In the genomic region with DNA sequence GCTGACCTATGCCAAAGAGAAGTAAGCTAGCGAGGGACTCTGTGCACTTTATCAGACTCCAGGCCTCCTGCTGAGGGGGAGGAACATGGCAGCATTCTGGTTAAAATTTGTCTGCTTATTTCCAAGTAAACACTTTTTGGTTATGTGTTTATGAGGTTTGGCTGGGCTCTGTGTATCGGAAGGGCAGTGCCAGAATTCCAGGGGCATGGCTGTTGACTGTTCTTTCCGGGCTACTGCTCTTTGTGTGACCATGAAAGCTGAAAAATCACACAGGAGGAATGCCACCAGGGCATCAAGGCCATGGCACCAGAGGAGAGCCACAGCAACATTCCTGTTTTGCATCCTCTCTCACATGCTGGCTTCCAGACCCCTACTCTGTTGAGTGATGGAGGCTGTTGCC, we compare ENCODE assay signal across 15 mouse cellular contexts. TPM values are rescaled to one million over a fixed set of nuclear protein-coding genes. Genes with fewer than 3 reads are reported as not detected.
DNase-seq lines count a peak whose midpoint lies in the region; ATAC-seq lines count a peak whose summit lies in the region.
"Had no signal": no experiment of that assay in that cellular context is flagged by ENCODE, and none has a peak within 500 bp of the region (broad histone marks: within the 10 kb centered on the region; RNA-seq: fewer than 3 reads in every experiment).

No protein-coding gene starts in this region.

- H3K9ac ChIP-seq in lung, embryonic 16.5 days (ENCODE audit: low read length), result peak overlapping the region; percentile 21; the same call in 1 of the 2 replicates
- 0 out of 2 replicates have a peak overlapping the region, but pooled peaks have one; percentile 18 for H3K9ac ChIP-seq in kidney, embryonic 14.5 days (ENCODE audit: low read depth, low read length)
- H3K9ac ChIP-seq in liver, embryonic 16.5 days (ENCODE audit: low read depth, low read length), result no peak overlapping the region; the same call in 1 of the 2 replicates
- H3K9ac ChIP-seq: embryonic facial prominence, embryonic 12.5 days; forebrain, embryonic 13.5 days; neural tube, embryonic 15.5 days had no signal

- peak overlapping the region; percentile 92 for H3K27ac ChIP-seq in heart, embryonic 10.5 days
- H3K27ac ChIP-seq in lung, embryonic 16.5 days (ENCODE audit: low read length), result no peak overlapping the region
- H3K27ac ChIP-seq in kidney, embryonic 14.5 days (ENCODE audit: low read depth, low read length), result peak overlapping the region; percentile 53; the same call in 1 of the 2 replicates
- H3K27ac ChIP-seq in liver, embryonic 16.5 days (ENCODE audit: low read length), result peak overlapping the region; percentile 98
- H3K27ac ChIP-seq: forebrain, embryonic 13.5 days; neural tube, embryonic 15.5 days had no signal

- no peaks in the 10 kb centered on the region for H3K27me3 ChIP-seq in heart, embryonic 10.5 days (ENCODE audit: insufficient read depth, poor library complexity, severe bottlenecking)
- H3K27me3 ChIP-seq in lung, embryonic 16.5 days (ENCODE audit: control insufficient read depth, insufficient read depth, low read depth, low read length), result no peaks in the 10 kb centered on the region
- no peaks in the 10 kb centered on the region for H3K27me3 ChIP-seq in kidney, embryonic 14.5 days (ENCODE audit: control insufficient read depth, insufficient read depth, low read length)
- no peaks in the 10 kb centered on the region for H3K27me3 ChIP-seq in liver, embryonic 16.5 days (ENCODE audit: control insufficient read depth, insufficient read depth, low read depth, low read length)
- H3K27me3 ChIP-seq: embryonic facial prominence, embryonic 12.5 days; forebrain, embryonic 13.5 days; neural tube, embryonic 15.5 days had no signal

- no peaks in the 10 kb centered on the region for H3K9me3 ChIP-seq in heart, embryonic 10.5 days
- no peaks in the 10 kb centered on the region for H3K9me3 ChIP-seq in lung, embryonic 16.5 days (ENCODE audit: control insufficient read depth, low read length)
- no peaks in the 10 kb centered on the region for H3K9me3 ChIP-seq in kidney, embryonic 14.5 days (ENCODE audit: control insufficient read depth, low read length)
- no peaks in the 10 kb centered on the region for H3K9me3 ChIP-seq in liver, embryonic 16.5 days (replicated peaks; ENCODE audit: control insufficient read depth, low read length)
- H3K9me3 ChIP-seq: embryonic facial prominence, embryonic 12.5 days; forebrain, embryonic 13.5 days; neural tube, embryonic 15.5 days had no signal

- H3K36me3 ChIP-seq in heart, embryonic 10.5 days, result peaks cover 25% of the 10 kb centered on the region
- H3K36me3 ChIP-seq in lung, embryonic 16.5 days (ENCODE audit: control insufficient read depth, insufficient read depth, low read length), result no peaks in the 10 kb centered on the region
- no peaks in the 10 kb centered on the region; the same call in 1 of the 2 replicates for H3K36me3 ChIP-seq in kidney, embryonic 14.5 days (ENCODE audit: control insufficient read depth, insufficient read depth, low read length)
- H3K36me3 ChIP-seq in liver, embryonic 16.5 days (ENCODE audit: control insufficient read depth, insufficient read depth), result peaks cover 29% of the 10 kb centered on the region
- H3K36me3 ChIP-seq: neural tube, embryonic 15.5 days had no signal

- H3K4me3 ChIP-seq in heart, embryonic 10.5 days, result no peak overlapping the region
- H3K4me3 ChIP-seq in lung, embryonic 16.5 days (ENCODE audit: low read length), result no peak overlapping the region
- H3K4me3 ChIP-seq in kidney, embryonic 14.5 days (ENCODE audit: low read length), result no peak overlapping the region
- no peak overlapping the region for H3K4me3 ChIP-seq in liver, embryonic 16.5 days (ENCODE audit: low read depth, low read length)
- H3K4me3 ChIP-seq: embryonic facial prominence, embryonic 12.5 days; forebrain, embryonic 13.5 days; neural tube, embryonic 15.5 days had no signal

- ATAC-seq in lung, embryonic 16.5 days (ENCODE audit: low read depth), result no peak
- ATAC-seq in kidney, embryonic 14.5 days (ENCODE audit: low FRiP score, low TSS enrichment), result no peak
- ATAC-seq in liver, embryonic 16.5 days (ENCODE audit: low read depth), result no peak
- ATAC-seq in granulocyte monocyte progenitor cell, adult 5-6 weeks (replicated peaks; ENCODE audit: poor library complexity, severe bottlenecking), result no peak
- ATAC-seq: forebrain, embryonic 13.5 days had no signal

- WGBS in heart, embryonic 10.5 days, result 67% methylated on average over 3 of the region's 3 CpGs
- WGBS in lung, embryonic 16.5 days, result 75% methylated on average over 3 of the region's 3 CpGs
- WGBS in kidney, embryonic 14.5 days, result 78% methylated on average over 3 of the region's 3 CpGs
- 80% methylated on average over 3 of the region's 3 CpGs for WGBS in liver, embryonic 16.5 days (ENCODE audit: insufficient replicate concordance)

- no peak overlapping the region for H3K4me2 ChIP-seq in lung, embryonic 16.5 days (ENCODE audit: low read depth, low read length)
- no peak overlapping the region for H3K4me2 ChIP-seq in kidney, embryonic 14.5 days (replicated peaks; ENCODE audit: low read depth, low read length)
- H3K4me2 ChIP-seq in liver, embryonic 16.5 days (ENCODE audit: low read depth, low read length), result no peak overlapping the region
- H3K4me2 ChIP-seq: forebrain, embryonic 13.5 days; neural tube, embryonic 15.5 days had no signal

- no peak for DNase-seq in heart, embryonic 10.5 days (ENCODE audit: low spot score)
- DNase-seq in heart, adult 18-20 months, result no peak
- DNase-seq in lung, postnatal 4 days, result no peak
- no peak for DNase-seq in spleen, postnatal 4 days (ENCODE audit: low spot score in 2 of 2)
- DNase-seq: cerebellum, adult 8-10 months; gastrocnemius, postnatal 10 days; right cerebral cortex, postnatal 14 days had no signal

- H3K4me1 ChIP-seq in heart, embryonic 10.5 days, result peaks cover 61% of the 10 kb centered on the region
- peaks cover 48% of the 10 kb centered on the region for H3K4me1 ChIP-seq in lung, embryonic 16.5 days (replicated peaks; ENCODE audit: control insufficient read depth, insufficient read depth, low read length)
- H3K4me1 ChIP-seq in kidney, embryonic 14.5 days (ENCODE audit: control insufficient read depth, insufficient read depth, low read length), result peaks cover 49% of the 10 kb centered on the region
- H3K4me1 ChIP-seq in liver, embryonic 16.5 days (ENCODE audit: control insufficient read depth, low read depth, low read length), result peaks cover 71% of the 10 kb centered on the region
- H3K4me1 ChIP-seq: forebrain, embryonic 13.5 days had no signal

RNA-seq across cellular contexts. Expression of a gene that starts 5.7 kb away (rescaled TPM):
- 1.6 and 1.7 TPM in 2 replicates for polyA plus RNA-seq in heart, embryonic 10.5 days (2016; fragmentation: Nextera tagmentation; extraction: Ambion mirVana)
- not detected for total RNA-seq in heart, adult 18-20 months (2021)
- polyA plus RNA-seq in lung, embryonic 16.5 days (2015; fragmentation: Nextera tagmentation; extraction: Ambion mirVana), result 35.5 and 36.2 TPM in 2 replicates
- 9.4 and 9.6 TPM in 2 replicates for polyA plus RNA-seq in kidney, embryonic 14.5 days (2014; fragmentation: Nextera tagmentation; extraction: Ambion mirVana)
- polyA plus RNA-seq in liver, embryonic 16.5 days (2015; fragmentation: Nextera tagmentation; extraction: Ambion mirVana), result 2.7 and 3.1 TPM in 2 replicates
- 0.88 and 2.3 TPM in 2 replicates for total RNA-seq in granulocyte monocyte progenitor cell, adult 5-6 weeks (2014; fragmentation: Nextera tagmentation)
- 0.69 TPM in 1 of 2 replicates, not detected in the other for total RNA-seq in granulocyte monocyte progenitor cell, adult 5-6 weeks (2017)
- total RNA-seq: gastrocnemius, postnatal 10 days had no signal

RNA-seq across cellular contexts. Expression of a gene that starts 6.3 kb away (rescaled TPM):
- polyA plus RNA-seq in heart, embryonic 10.5 days (2016; fragmentation: Nextera tagmentation; extraction: Ambion mirVana), result 13.7 and 17.9 TPM in 2 replicates
- 1 to 10 TPM; 8.2 to 8.8 TPM for total RNA-seq in heart, adult 18-20 months (2021)
- polyA plus RNA-seq in lung, embryonic 16.5 days (2015; fragmentation: Nextera tagmentation; extraction: Ambion mirVana), result 5.6 and 8.9 TPM in 2 replicates
- 2.3 and 2.9 TPM in 2 replicates for polyA plus RNA-seq in kidney, embryonic 14.5 days (2014; fragmentation: Nextera tagmentation; extraction: Ambion mirVana)
- 29.5 and 30.1 TPM in 2 replicates for polyA plus RNA-seq in liver, embryonic 16.5 days (2015; fragmentation: Nextera tagmentation; extraction: Ambion mirVana)
- total RNA-seq in granulocyte monocyte progenitor cell, adult 5-6 weeks (2014; fragmentation: Nextera tagmentation), result 7.1 and 10.4 TPM in 2 replicates
- total RNA-seq in granulocyte monocyte progenitor cell, adult 5-6 weeks (2017), result 3.5 and 7.8 TPM in 2 replicates
- polyA plus RNA-seq: testis, adult 2 months had no signal

RNA-seq across cellular contexts. Expression of a gene that starts 27.0 kb away (rescaled TPM):
- polyA plus RNA-seq in heart, embryonic 10.5 days (2016; fragmentation: Nextera tagmentation; extraction: Ambion mirVana), result 29.4 and 35.8 TPM in 2 replicates
- total RNA-seq in heart, adult 18-20 months (2021), result 10 to 100 TPM; 19.0 to 19.9 TPM
- polyA plus RNA-seq in lung, embryonic 16.5 days (2015; fragmentation: Nextera tagmentation; extraction: Ambion mirVana), result 34.3 and 36.8 TPM in 2 replicates
- 41.4 and 48.1 TPM in 2 replicates for polyA plus RNA-seq in kidney, embryonic 14.5 days (2014; fragmentation: Nextera tagmentation; extraction: Ambion mirVana)
- 13.6 and 16.2 TPM in 2 replicates for polyA plus RNA-seq in liver, embryonic 16.5 days (2015; fragmentation: Nextera tagmentation; extraction: Ambion mirVana)
- 20.4 and 44.5 TPM in 2 replicates for total RNA-seq in granulocyte monocyte progenitor cell, adult 5-6 weeks (2014; fragmentation: Nextera tagmentation)
- 145 and 211 TPM in 2 replicates for total RNA-seq in granulocyte monocyte progenitor cell, adult 5-6 weeks (2017)

RNA-seq across cellular contexts. Expression of a gene that starts 27.2 kb away (rescaled TPM):
- polyA plus RNA-seq in heart, embryonic 10.5 days (2016; fragmentation: Nextera tagmentation; extraction: Ambion mirVana), result 20.4 and 22.3 TPM in 2 replicates
- total RNA-seq in heart, adult 18-20 months (2021), result 1 to 10 TPM; 7.5 to 7.8 TPM
- 23.6 and 25.7 TPM in 2 replicates for polyA plus RNA-seq in lung, embryonic 16.5 days (2015; fragmentation: Nextera tagmentation; extraction: Ambion mirVana)
- polyA plus RNA-seq in kidney, embryonic 14.5 days (2014; fragmentation: Nextera tagmentation; extraction: Ambion mirVana), result 13.0 and 19.1 TPM in 2 replicates
- 7.9 and 8.9 TPM in 2 replicates for polyA plus RNA-seq in liver, embryonic 16.5 days (2015; fragmentation: Nextera tagmentation; extraction: Ambion mirVana)
- total RNA-seq in granulocyte monocyte progenitor cell, adult 5-6 weeks (2014; fragmentation: Nextera tagmentation), result 22.8 and 27.6 TPM in 2 replicates
- 18.9 and 19.3 TPM in 2 replicates for total RNA-seq in granulocyte monocyte progenitor cell, adult 5-6 weeks (2017)

RNA-seq across cellular contexts. Expression of a gene that starts 47.9 kb away (rescaled TPM):
- 0.23 and 0.31 TPM in 2 replicates for polyA plus RNA-seq in heart, embryonic 10.5 days (2016; fragmentation: Nextera tagmentation; extraction: Ambion mirVana)
- not detected for total RNA-seq in heart, adult 18-20 months (2021)
- polyA plus RNA-seq in lung, embryonic 16.5 days (2015; fragmentation: Nextera tagmentation; extraction: Ambion mirVana), result 0.83 and 2.0 TPM in 2 replicates
- polyA plus RNA-seq in kidney, embryonic 14.5 days (2014; fragmentation: Nextera tagmentation; extraction: Ambion mirVana), result 2.8 and 5.5 TPM in 2 replicates
- 0.34 and 1.5 TPM in 2 replicates for polyA plus RNA-seq in liver, embryonic 16.5 days (2015; fragmentation: Nextera tagmentation; extraction: Ambion mirVana)
- 4.4 and 5.4 TPM in 2 replicates for total RNA-seq in granulocyte monocyte progenitor cell, adult 5-6 weeks (2014; fragmentation: Nextera tagmentation)
- 1.1 and 2.1 TPM in 2 replicates for total RNA-seq in granulocyte monocyte progenitor cell, adult 5-6 weeks (2017)
- total RNA-seq: gastrocnemius, postnatal 10 days had no signal
